Mouse (Mus musculus) heart, adult 2 months (tissue): Measurements from ENCODE around the gene Sycn.

Experiments used
- CTCF ChIP-seq: fragments of 200-600 bp; IDR thresholded peaks from 2 replicates; pipeline ENCODE4 v1.8.1; 2022; ENCODE audit warnings: antibody characterized with exemption, mild to moderate bottlenecking, moderate library complexity
- POLR2A ChIP-seq: fragments of 200-500 bp; IDR thresholded peaks from 2 replicates; pipeline ENCODE4 v1.6.1; 2011; ENCODE audit warnings: mild to moderate bottlenecking, low read depth, low read length, control low read depth; ENCODE audit not compliant: insufficient read depth

- TF ChIP-seq CTCF (no peak), POLR2A (no peak)
Measured at GRCm38 (mm10) chr7:28511441-28511840, 29.2 kb upstream of the Sycn start.
